Mouse (Mus musculus) macrophage (primary cell): ENCODE results near the gene Slc26a9. TPM values are rescaled to one million over a fixed set of nuclear protein-coding genes. Genes with fewer than 3 reads are reported as not detected.
"Not testable (repeated sequence)": the region's sequence is repeated elsewhere in the genome, so short reads cannot be mapped to it uniquely, and the experiment has no call there.

Experiments used
- H3K27ac ChIP-seq: fragments of 350-480 bp; formaldehyde crosslinking; 2 replicates; pipeline ENCODE4 v1.9.0; 2021
- H3K36me3 ChIP-seq: fragments of 350-480 bp; formaldehyde crosslinking; 2 replicates; pipeline ENCODE4 v1.9.0; 2021; ENCODE audit errors: inconsistent target
- H3K4me3 ChIP-seq: fragments of 350-480 bp; formaldehyde crosslinking; 2 replicates; pipeline ENCODE4 v1.9.0; 2021; ENCODE audit errors: inconsistent target
- H3K79me2 ChIP-seq: fragments of 350-480 bp; formaldehyde crosslinking; 2 replicates; pipeline ENCODE4 v1.9.0; 2021; ENCODE audit errors: inconsistent target
- WGBS: methylation state at CpG from one replicate; pipeline ENCODE4 v1.1.7; 2026; ENCODE audit warnings: inconsistent platforms; ENCODE audit not compliant: missing documents; 5-methylcytosine and 5-hydroxymethylcytosine counted together
- polyA plus RNA-seq: library from polyadenylated mRNA; stranded (reverse); fragments of 250-400 nt; gene quantifications from 3 replicates; pipeline ENCODE4 v1.2.4, GENCODE M21; 2018; ENCODE audit warnings: inconsistent platforms

Slc26a9 gene
- polyA plus RNA-seq, 1 experiment from 2014 or later, result not detected

GRCm38 (mm10) chr1:131813731-131814130, 69.9 kb downstream of the Slc26a9 start:
- no peaks in the 10 kb centered on the region for H3K79me2 ChIP-seq
- 82% methylated on average over 4 of the region's 4 CpGs for WGBS
- H3K36me3 ChIP-seq, result no peaks in the 10 kb centered on the region
- H3K4me3 ChIP-seq, result no peak overlapping the region
- H3K27ac ChIP-seq, result no peak overlapping the region

- Histone ChIP-seq H3K27ac (no peak overlapping the region), H3K79me2 (no peaks in the 10 kb centered on the region), H3K36me3 (no peaks in the 10 kb centered on the region), H3K4me3 (no peak overlapping the region)
- 83% methylated on average over 3 of the region's 3 CpGs for WGBS
These were observed 70.4 kb downstream of the Slc26a9 start for GRCm38 (mm10) chr1:131814191-131814590.

- Histone ChIP-seq H3K27ac (no peak overlapping the region), H3K4me3 (no peak overlapping the region), H3K79me2 (no peaks in the 10 kb centered on the region), H3K36me3 (no peaks in the 10 kb centered on the region)
- WGBS, result 88% methylated on average over 6 of the region's 6 CpGs
These were observed 73.1 kb downstream of the Slc26a9 start for GRCm38 (mm10) chr1:131816886-131817285.

GRCm38 (mm10) chr1:131820353-131820752, 76.5 kb downstream of the Slc26a9 start:
- H3K79me2 ChIP-seq, result not testable (repeated sequence)

GRCm38 (mm10) chr1:131820887-131821328, 77.1 kb downstream of the Slc26a9 start:
- WGBS, result 94% methylated on average over 10 of the region's 10 CpGs
- Histone ChIP-seq H3K4me3 (no peak overlapping the region), H3K79me2 (no peaks in the 10 kb centered on the region), H3K36me3 (no peaks in the 10 kb centered on the region), H3K27ac (no peak overlapping the region)

More at GRCm38 (mm10) chr1:131820353-131820752, 76.5 kb downstream of the Slc26a9 start:
- not testable (repeated sequence) for H3K4me3 ChIP-seq, H3K27ac ChIP-seq, H3K36me3 ChIP-seq
- WGBS, result 93% methylated on average over 8 of the region's 9 CpGs

Other genes starting within 250 kb of the Slc26a9 start
- gene Srgap2, start 216.7 kb upstream of the Slc26a9 start, polyA plus RNA-seq, result 107 to 111 TPM (median 110 TPM) in 3 replicates
- gene Fam72a, start 216.1 kb upstream of the Slc26a9 start, polyA plus RNA-seq, result 1.5 to 5.9 TPM (median 2.1 TPM) in 3 replicates
- not detected in 3 replicates for gene Avpr1b, start 144.8 kb upstream of the Slc26a9 start, polyA plus RNA-seq
- 0.48 to 4.2 TPM (median 2.5 TPM) in 3 replicates for gene Ctse, start 105.7 kb upstream of the Slc26a9 start, polyA plus RNA-seq
- gene Rab7b, start 55.3 kb upstream of the Slc26a9 start, polyA plus RNA-seq, result 161 to 338 TPM (median 284 TPM) in 3 replicates
- not detected in 3 replicates for gene Pm20d1, start 53.4 kb downstream of the Slc26a9 start, polyA plus RNA-seq
- 4.1 to 6.3 TPM (median 5.8 TPM) in 3 replicates for gene Slc41a1, start 83.5 kb downstream of the Slc26a9 start, polyA plus RNA-seq
- gene Rab29, start 123.2 kb downstream of the Slc26a9 start, polyA plus RNA-seq, result 26.8 to 49.2 TPM (median 42.9 TPM) in 3 replicates
- gene Nucks1, start 166.5 kb downstream of the Slc26a9 start, polyA plus RNA-seq, result 30.6 to 64.9 TPM (median 34.7 TPM) in 3 replicates
- 0.39 to 2.0 TPM (median 0.70 TPM) in 3 replicates for gene Slc45a3, start 218.9 kb downstream of the Slc26a9 start, polyA plus RNA-seq